Mouse (Mus musculus) adrenal gland, adult 2 months (tissue): ENCODE measurements around the gene Olfr761. TPM values are rescaled to one million over a fixed set of nuclear protein-coding genes. Genes with fewer than 3 reads are reported as not detected.
"Not testable (repeated sequence)": the region's sequence is repeated elsewhere in the genome, so short reads cannot be mapped to it uniquely, and the experiment has no call there.

Source experiments
- DNase-seq: peaks from one replicate; pipeline ENCODE4 v3.0.0; 2021
- long read RNA-seq: library from polyadenylated mRNA; stranded (forward); transcript quantifications from one replicate; pipeline ENCODE4 v2.0.0, GENCODE M21; 2021
- polyA plus RNA-seq: library from polyadenylated mRNA; depleted of rRNA; stranded (reverse); fragments of >200 nt; gene quantifications from 2 replicates; pipeline ENCODE4 v1.2.3, GENCODE M21; 2012; rRNA removed
- total RNA-seq, 2 experiments: library from RNA; stranded (reverse); gene quantifications; 2 replicates each; pipeline ENCODE4 v1.2.3; 2021

Gene Olfr761
- total RNA-seq (not detected), polyA plus RNA-seq (not detected in 2 replicates)
- long read RNA-seq: 0 reads

DNA sequence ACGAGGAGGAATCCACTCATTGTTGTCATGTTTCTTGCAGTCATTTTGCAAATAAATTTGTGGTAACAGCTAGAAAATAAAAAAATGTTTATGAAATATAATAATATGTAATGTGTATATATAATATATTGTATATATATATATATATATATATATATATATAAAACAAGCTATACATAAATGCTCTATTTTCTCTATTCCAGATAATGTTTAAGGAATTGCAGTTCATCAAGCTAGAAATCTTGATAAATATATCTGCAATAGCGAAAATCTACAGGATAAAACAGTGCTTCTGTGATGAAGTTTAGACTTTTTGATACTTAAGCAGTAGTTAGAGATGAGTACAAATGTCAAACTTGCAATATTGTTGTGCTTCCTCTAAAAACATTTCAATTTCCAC, at the start of gene Olfr761:
TSS of gene Olfr761 (minus strand) at position 101 of the 400 bp plus-strand sequence.
- DNase-seq: no peak

DNA sequence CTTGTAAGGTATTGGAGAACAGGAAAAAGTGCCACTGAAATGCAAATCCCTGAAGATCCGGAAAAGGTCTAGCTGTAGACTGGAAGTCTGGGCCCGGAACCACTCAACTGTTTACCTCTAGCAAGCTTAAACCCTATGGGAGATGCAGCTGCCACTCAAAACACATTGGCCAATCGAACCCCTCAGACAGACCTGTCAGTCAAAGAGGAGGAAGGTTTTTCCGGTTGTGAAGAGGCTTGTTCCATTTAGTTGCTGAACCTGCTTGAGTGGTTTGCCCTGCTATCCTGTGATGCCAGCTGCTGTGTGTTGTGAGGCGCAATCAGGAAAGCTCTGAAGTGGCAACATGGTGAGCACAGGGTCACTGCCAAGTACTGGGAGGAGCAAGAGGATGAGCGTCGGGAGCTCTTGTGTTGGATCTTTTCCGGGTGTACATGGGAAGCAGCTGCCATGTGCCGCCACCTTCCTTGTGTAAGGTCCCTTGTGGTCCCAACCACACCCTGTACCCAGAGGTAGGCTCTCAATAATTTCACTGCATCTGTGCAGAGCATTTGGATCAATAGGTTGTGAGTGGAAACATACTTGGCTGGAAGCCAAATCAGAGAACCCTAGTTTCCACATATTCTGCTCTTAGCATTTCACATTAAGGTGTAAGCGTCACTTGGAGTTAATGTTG, 42.9 kb upstream of the Olfr761 start:
- no peak for DNase-seq

DNA sequence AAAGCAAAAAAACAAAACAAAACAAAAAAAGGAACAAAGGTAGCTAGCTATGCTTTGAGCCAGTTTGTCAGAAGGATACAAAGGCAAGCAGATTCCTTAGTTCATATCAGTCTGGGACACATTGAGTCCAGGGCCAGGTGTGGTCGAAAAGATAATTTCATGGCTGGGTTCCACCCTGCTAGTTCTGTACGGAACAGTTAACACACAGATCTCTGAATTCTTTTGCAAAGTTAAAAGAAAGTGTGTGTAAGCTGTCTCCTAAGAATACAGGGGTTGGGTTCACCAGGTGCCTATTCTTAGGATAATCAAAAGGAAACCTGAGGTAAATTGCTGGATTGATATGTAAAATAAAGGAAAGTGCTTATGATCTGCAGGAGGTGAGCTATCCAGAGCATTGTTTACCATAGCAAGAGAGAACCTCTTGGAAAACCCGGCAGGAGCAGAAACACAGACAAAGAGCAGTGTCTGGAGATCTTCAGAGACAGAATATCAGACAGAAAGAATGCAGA, 37.6 kb upstream of the Olfr761 start:
- no peak for DNase-seq

DNA sequence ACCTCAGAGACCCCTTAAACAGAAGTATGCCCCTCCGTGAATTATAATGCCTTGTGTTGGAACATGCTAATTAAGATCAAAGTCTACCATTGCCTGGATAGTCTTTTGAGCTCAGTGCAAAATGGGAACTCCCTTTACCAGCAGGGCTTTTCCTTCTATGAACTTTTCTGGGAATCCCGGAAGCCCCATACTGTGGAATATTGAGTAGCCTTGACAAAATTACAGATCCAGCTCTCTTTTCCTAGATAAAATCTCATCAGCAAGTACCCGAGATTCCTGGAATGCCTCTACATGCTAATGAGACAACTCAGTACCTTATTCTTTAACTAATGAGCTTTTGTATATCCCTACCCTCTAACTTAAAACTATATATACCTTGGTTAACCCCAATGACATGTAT, 20.7 kb upstream of the Olfr761 start:
- DNase-seq: no peak

DNA sequence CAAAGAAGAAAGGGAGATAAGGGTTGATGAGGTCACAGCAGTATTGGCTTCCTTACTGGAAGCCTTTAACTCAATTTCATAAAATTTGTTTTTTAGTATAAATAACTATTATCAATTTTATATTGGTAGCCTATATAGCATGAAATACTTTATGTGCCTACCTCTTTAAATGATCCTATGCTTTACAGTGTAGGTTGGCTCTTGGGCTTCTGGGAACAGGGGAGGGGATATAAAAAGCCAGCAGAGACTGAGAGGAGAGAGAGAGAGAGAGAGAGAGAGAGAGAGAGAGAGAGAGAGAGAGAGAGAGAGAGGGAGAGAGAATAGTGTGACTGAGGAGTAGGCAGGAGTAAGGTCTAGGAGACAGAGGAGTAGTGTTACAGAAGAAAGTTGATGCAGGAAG, 32.6 kb downstream of the Olfr761 start, which contains the start of gene Olfr128:
TSS of gene Olfr128 (plus strand) at position 301 of the 400 bp plus-strand sequence.
- DNase-seq: no peak

DNA sequence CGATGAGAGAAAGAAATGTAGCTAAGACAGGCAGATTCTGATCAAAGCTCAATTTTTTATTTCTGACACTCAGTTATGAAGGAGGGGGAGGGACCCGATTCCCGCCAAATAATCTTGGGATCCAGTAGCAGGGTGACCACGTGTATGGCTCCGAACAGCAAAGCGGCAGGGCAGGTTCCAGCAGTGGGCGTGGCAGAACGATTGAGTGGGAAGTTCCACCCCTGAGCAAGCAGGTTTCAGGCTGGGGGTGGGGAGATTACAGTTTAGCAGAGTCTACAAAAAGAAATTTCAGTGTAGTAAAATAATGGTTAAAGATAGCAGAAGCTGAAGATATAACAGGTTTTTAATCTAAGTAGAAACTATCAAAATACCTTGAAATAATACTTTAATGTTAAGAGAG, 46.1 kb downstream of the Olfr761 start:
- not testable (repeated sequence) for DNase-seq

Other genes with a start within 250 kb of the Olfr761 start
- not detected for gene Olfr120, start 231.3 kb downstream of the Olfr761 start, total RNA-seq
- not detected in 2 replicates for gene Olfr120, start 231.3 kb downstream of the Olfr761 start, polyA plus RNA-seq
- not detected for gene Olfr121, start 204.2 kb downstream of the Olfr761 start, total RNA-seq
- gene Olfr121, start 204.2 kb downstream of the Olfr761 start, polyA plus RNA-seq: not detected in 2 replicates
- not detected for gene Olfr122, start 184.5 kb downstream of the Olfr761 start, total RNA-seq
- not detected in 2 replicates for gene Olfr122, start 184.5 kb downstream of the Olfr761 start, polyA plus RNA-seq
- gene Olfr123, start 159.6 kb downstream of the Olfr761 start, total RNA-seq: not detected
- not detected in 2 replicates for gene Olfr123, start 159.6 kb downstream of the Olfr761 start, polyA plus RNA-seq
- gene Olfr124, start 153.2 kb downstream of the Olfr761 start, total RNA-seq: not detected
- gene Olfr124, start 153.2 kb downstream of the Olfr761 start, polyA plus RNA-seq: not detected in 2 replicates
- gene Olfr125, start 120.1 kb downstream of the Olfr761 start, total RNA-seq: not detected
- not detected in 2 replicates for gene Olfr125, start 120.1 kb downstream of the Olfr761 start, polyA plus RNA-seq
- not detected for gene Olfr126, start 105.6 kb downstream of the Olfr761 start, total RNA-seq
- gene Olfr126, start 105.6 kb downstream of the Olfr761 start, polyA plus RNA-seq: not detected in 2 replicates
- gene Olfr127, start 52.6 kb downstream of the Olfr761 start, total RNA-seq: not detected
- not detected in 2 replicates for gene Olfr127, start 52.6 kb downstream of the Olfr761 start, polyA plus RNA-seq
- gene Olfr128, start 32.5 kb downstream of the Olfr761 start, total RNA-seq: not detected
- gene Olfr128, start 32.5 kb downstream of the Olfr761 start, polyA plus RNA-seq: not detected in 2 replicates
- not detected for gene Olfr129, start 107.0 kb upstream of the Olfr761 start, total RNA-seq
- not detected in 2 replicates for gene Olfr129, start 107.0 kb upstream of the Olfr761 start, polyA plus RNA-seq
- gene Olfr130, start 110.8 kb upstream of the Olfr761 start, total RNA-seq: not detected
- gene Olfr130, start 110.8 kb upstream of the Olfr761 start, polyA plus RNA-seq: not detected in 2 replicates
- gene Olfr131, start 135.6 kb upstream of the Olfr761 start, total RNA-seq: not detected
- not detected in 2 replicates for gene Olfr131, start 135.6 kb upstream of the Olfr761 start, polyA plus RNA-seq
- not detected for gene Olfr132, start 181.4 kb upstream of the Olfr761 start, total RNA-seq
- not detected in 2 replicates for gene Olfr132, start 181.4 kb upstream of the Olfr761 start, polyA plus RNA-seq
- gene Olfr133, start 192.2 kb upstream of the Olfr761 start, total RNA-seq: not detected
- gene Olfr133, start 192.2 kb upstream of the Olfr761 start, polyA plus RNA-seq: not detected in 2 replicates
- gene Olfr134, start 218.3 kb upstream of the Olfr761 start, total RNA-seq: not detected
- gene Olfr134, start 218.3 kb upstream of the Olfr761 start, polyA plus RNA-seq: not detected in 2 replicates